Mouse (Mus musculus) liver, postnatal 0 days (tissue): ENCODE results near the gene Spata17.

Experiments used
- CTCF ChIP-seq: sonication (generic); IDR thresholded peaks from 2 replicates; pipeline ENCODE4 v1.5.1; 2016; ENCODE audit warnings: antibody characterized with exemption, low read depth
- EP300 ChIP-seq: IDR thresholded peaks from 2 replicates; pipeline ENCODE4 v1.6.1; 2016; ENCODE audit warnings: antibody characterized with exemption, low read depth, mild to moderate bottlenecking

DNA sequence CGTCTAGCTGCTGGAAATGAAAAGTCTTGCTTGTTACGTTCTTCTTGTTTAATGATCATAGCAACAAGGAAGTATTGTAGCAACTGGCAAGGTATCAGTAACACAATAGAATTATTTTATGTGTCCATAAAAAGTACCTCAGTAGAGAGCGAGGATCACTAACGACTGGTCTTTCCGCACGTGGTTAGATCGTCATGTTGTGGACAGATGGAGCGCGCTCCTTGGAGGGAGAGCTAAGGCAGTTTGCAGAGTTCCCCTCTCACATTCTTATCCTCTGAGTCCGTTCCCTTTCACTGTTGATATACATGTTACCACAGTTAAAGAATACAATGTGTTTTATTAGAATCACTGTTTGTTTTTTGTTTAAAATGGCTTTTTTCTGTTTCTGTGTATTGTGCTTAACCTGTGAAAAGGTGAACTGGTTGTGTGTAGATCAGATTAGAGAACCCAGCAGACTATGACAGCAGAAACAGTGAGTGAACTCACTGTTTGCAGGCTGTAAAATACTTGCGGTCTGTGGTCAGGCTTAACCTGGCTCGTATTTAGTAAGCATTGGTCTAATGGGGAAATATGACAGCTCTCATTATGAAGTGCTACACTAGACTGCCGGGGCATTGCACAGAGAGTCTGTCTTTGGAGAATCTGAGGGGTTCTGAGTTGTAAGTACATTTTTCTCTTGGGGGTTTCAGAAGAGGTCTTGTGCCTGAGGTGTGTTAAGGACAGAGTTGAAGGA lies 13.3 kb upstream of the Spata17 start:
- TF ChIP-seq CTCF: no peak
- TF ChIP-seq EP300: no peak
